ENCODE assay signal across 23 mouse cellular contexts in the genomic region with DNA sequence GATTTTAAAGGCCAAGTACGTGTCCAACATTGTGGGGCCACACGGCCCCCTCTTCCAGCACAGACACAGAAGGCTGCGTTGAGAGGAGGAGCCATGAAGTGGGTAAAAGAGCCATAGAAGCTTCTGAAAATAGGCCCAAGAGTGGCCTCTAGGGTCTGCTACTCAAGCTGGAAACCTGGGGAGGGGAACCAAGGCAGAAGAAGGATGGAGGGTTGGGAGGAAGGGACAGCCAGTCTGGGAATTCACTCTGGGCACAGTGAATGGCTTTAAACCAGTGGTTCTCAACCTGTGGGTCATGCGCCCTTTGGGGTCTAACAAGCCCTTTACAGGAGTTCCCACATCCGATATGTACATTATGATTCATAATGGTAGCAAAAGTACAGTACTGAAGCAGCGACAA.
"Had no signal": no experiment of that assay in that cellular context is flagged by ENCODE, and none has a peak within 500 bp of the region (broad histone marks: within the 10 kb centered on the region; RNA-seq: fewer than 3 reads in every experiment).

No protein-coding gene starts in this region.

- H3K27ac ChIP-seq: heart, adult 2 months; hindbrain, embryonic 13.5 days; hindbrain, embryonic 15.5 days; hindbrain, postnatal 0 days; kidney, embryonic 15.5 days; kidney, postnatal 0 days; limb, embryonic 13.5 days; limb, embryonic 15.5 days; liver, embryonic 12.5 days; liver, embryonic 14.5 days had no signal

- DNase-seq: gastrocnemius, postnatal 14 days; gastrocnemius, postnatal 36 days; heart, adult 11 months; heart, adult 2 months; heart, postnatal 10 days; kidney, adult 11 months; kidney, adult 2 months; kidney, adult 9 months; kidney, postnatal 14 days; kidney, postnatal 36 days; layer of hippocampus, postnatal 36 days; lung, adult 18-20 months had no signal

- ATAC-seq: hindbrain, postnatal 0 days; intestine, embryonic 16.5 days; liver, embryonic 12.5 days had no signal

- H3K9ac ChIP-seq: hindbrain, embryonic 13.5 days; hindbrain, embryonic 15.5 days; kidney, embryonic 15.5 days; limb, embryonic 13.5 days; limb, embryonic 15.5 days; liver, embryonic 12.5 days; liver, embryonic 14.5 days had no signal

- H3K27me3 ChIP-seq: hindbrain, embryonic 13.5 days; hindbrain, embryonic 15.5 days; kidney, embryonic 15.5 days; limb, embryonic 13.5 days; limb, embryonic 15.5 days; liver, embryonic 12.5 days had no signal

- H3K4me3 ChIP-seq: heart, adult 2 months; hindbrain, embryonic 13.5 days; hindbrain, embryonic 15.5 days; kidney, embryonic 15.5 days; limb, embryonic 13.5 days; limb, embryonic 15.5 days; liver, embryonic 12.5 days had no signal

- H3K4me2 ChIP-seq: heart, embryonic 11.5 days; hindbrain, embryonic 13.5 days; hindbrain, embryonic 15.5 days; kidney, embryonic 15.5 days; limb, embryonic 13.5 days; limb, embryonic 15.5 days; liver, embryonic 12.5 days had no signal

- H3K9me3 ChIP-seq: hindbrain, embryonic 13.5 days; hindbrain, embryonic 15.5 days; kidney, embryonic 15.5 days; limb, embryonic 13.5 days; limb, embryonic 15.5 days; liver, embryonic 12.5 days had no signal
